Mouse (Mus musculus) cerebellum, adult 2 months (tissue): ENCODE measurements around the gene Arhgap35.

Experiments used
- CTCF ChIP-seq: fragments of 200-500 bp; IDR thresholded peaks from 2 replicates; pipeline ENCODE4 v1.5.1; 2011; ENCODE audit warnings: low read depth, mild to moderate bottlenecking, control low read depth, low read length, moderate library complexity, borderline replicate concordance; ENCODE audit not compliant: insufficient read depth
- POLR2A ChIP-seq: fragments of 200-500 bp; IDR thresholded peaks from 2 replicates; pipeline ENCODE4 v1.6.1; 2011; ENCODE audit warnings: low read length, control low read depth, borderline replicate concordance; ENCODE audit not compliant: insufficient read depth

GRCm38 (mm10) chr7:16491759-16492158 is 123.0 kb downstream of the Arhgap35 start:
- no peak for TF ChIP-seq POLR2A
- TF ChIP-seq CTCF, result peak; percentile 98
